Mouse (Mus musculus): ENCODE data around the gene Ntm. TPM values are rescaled to one million over a fixed set of nuclear protein-coding genes. Genes with fewer than 3 reads are reported as not detected.

Ntm gene
- polyA plus RNA-seq, 1 experiment from 2014 or later: 20.1 TPM

DNA sequence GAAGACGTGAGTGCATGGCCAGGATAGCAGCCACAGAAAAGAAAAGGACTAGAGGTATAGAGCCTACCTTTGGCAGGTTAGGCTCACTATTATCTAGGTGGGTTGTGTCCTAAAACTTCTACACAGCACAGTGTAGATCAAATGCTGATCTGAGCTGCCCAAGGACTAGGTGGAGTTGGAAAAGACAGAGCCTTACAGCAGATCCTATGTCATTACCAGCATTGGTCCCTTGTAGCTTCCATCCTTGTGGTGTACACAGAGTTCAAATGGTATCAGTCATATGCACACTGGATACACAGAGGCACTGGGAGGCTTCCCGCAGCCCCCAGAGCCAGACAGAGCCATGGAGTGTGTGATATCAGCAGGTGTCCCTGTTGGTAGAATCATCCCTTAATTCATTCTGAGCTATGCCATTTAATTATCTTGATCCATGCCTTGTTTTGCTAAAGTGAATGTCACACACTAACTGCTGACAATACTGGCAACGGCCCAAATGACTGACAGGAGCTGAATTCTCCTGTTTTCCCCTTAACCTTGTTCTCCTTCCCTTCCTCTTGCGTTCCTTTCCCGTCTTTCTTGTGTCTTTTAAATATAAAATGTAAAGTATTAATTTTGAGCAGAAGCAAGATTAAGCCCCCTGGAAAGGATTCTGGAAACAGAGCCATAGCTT, 271.6 kb downstream of the Ntm start:
- Histone ChIP-seq H3K27me3 (no peaks in the 10 kb centered on the region), H3K9ac (replicated peaks) (no peak overlapping the region), H3K27ac (no peak overlapping the region), H3K4me3 (replicated peaks) (no peak overlapping the region), H3K4me1 (replicated peaks) (no peaks in the 10 kb centered on the region; the same call in 1 of the 2 replicates), H3K4me2 (no peak overlapping the region), H3K9me3 (no peaks in the 10 kb centered on the region), H3K36me3 (no peaks in the 10 kb centered on the region)
- WGBS: 72% methylated on average over 5 of the region's 5 CpGs
- ATAC-seq (ENCODE audit: insufficient number of reproducible peaks, insufficient read depth, low FRiP score, low TSS enrichment, low read depth): no peak

- Histone ChIP-seq H3K9ac (replicated peaks) (no peak overlapping the region), H3K27me3 (no peaks in the 10 kb centered on the region), H3K9me3 (no peaks in the 10 kb centered on the region), H3K36me3 (no peaks in the 10 kb centered on the region), H3K4me2 (no peak overlapping the region), H3K4me3 (replicated peaks) (no peak overlapping the region), H3K4me1 (replicated peaks) (peaks cover 23% of the 10 kb centered on the region), H3K27ac (no peak overlapping the region)
- no peak for ATAC-seq (ENCODE audit: insufficient number of reproducible peaks, insufficient read depth, low FRiP score, low TSS enrichment, low read depth)
- WGBS: 74% methylated on average over 6 of the region's 6 CpGs
Observed at GRCm38 (mm10) chr9:29682224-29682623, 280.7 kb downstream of the Ntm start.

- Histone ChIP-seq H3K27me3 (no peaks in the 10 kb centered on the region), H3K4me3 (replicated peaks) (no peak overlapping the region), H3K4me2 (no peak overlapping the region), H3K9ac (replicated peaks) (no peak overlapping the region), H3K9me3 (no peaks in the 10 kb centered on the region), H3K4me1 (replicated peaks) (peaks cover 23% of the 10 kb centered on the region), H3K27ac (no peak overlapping the region), H3K36me3 (no peaks in the 10 kb centered on the region)
- 0 out of 2 replicates have a peak, but pooled peaks have one; percentile 63 for ATAC-seq (ENCODE audit: insufficient number of reproducible peaks, insufficient read depth, low FRiP score, low TSS enrichment, low read depth)
- WGBS: 6% methylated on average over 5 of the region's 5 CpGs
Observed at GRCm38 (mm10) chr9:29680677-29681076, 282.3 kb downstream of the Ntm start.

- no peak for ATAC-seq (ENCODE audit: insufficient number of reproducible peaks, insufficient read depth, low FRiP score, low TSS enrichment, low read depth)
- Histone ChIP-seq H3K4me1 (replicated peaks) (peaks cover 4% of the 10 kb centered on the region), H3K27me3 (no peaks in the 10 kb centered on the region), H3K4me2 (no peak overlapping the region), H3K27ac (no peak overlapping the region), H3K4me3 (replicated peaks) (no peak overlapping the region), H3K9ac (replicated peaks) (no peak overlapping the region), H3K9me3 (no peaks in the 10 kb centered on the region), H3K36me3 (no peaks in the 10 kb centered on the region)
- WGBS: 56% methylated on average over 8 of the region's 8 CpGs
Observed at GRCm38 (mm10) chr9:29673911-29674310, 289.0 kb downstream of the Ntm start.

DNA sequence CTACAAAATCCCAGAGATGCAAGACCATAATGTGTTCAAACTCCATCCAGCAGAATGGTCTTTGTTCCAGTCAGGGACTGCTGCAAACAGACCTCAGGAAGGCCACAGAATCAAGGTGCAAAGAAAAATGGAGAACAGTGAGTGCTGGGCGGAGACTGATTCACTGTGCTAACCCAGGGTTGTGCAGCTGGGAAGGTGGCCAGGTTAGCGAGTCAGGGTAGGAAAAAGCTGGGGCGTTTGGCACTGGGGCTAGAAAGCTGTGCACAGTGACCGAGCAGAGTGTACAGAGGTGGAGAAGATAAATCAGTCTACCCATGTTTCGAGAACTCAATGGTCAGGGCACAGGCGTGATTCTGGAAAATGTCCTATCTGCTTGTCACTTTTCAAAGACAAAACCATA, 291.1 kb downstream of the Ntm start:
- 87% methylated on average over 6 of the region's 6 CpGs for WGBS
- no peak overlapping the region for H3K4me2 ChIP-seq
- H3K4me1 ChIP-seq (replicated peaks): peaks cover 4% of the 10 kb centered on the region
- no peak overlapping the region for H3K4me3 ChIP-seq (replicated peaks)
- no peaks in the 10 kb centered on the region for H3K27me3 ChIP-seq
- H3K9me3 ChIP-seq: no peaks in the 10 kb centered on the region
- ATAC-seq (ENCODE audit: insufficient number of reproducible peaks, insufficient read depth, low FRiP score, low TSS enrichment, low read depth): no peak
- H3K27ac ChIP-seq: no peak overlapping the region
- no peak overlapping the region for H3K9ac ChIP-seq (replicated peaks)
- H3K36me3 ChIP-seq: no peaks in the 10 kb centered on the region

GRCm38 (mm10) chr9:29663286-29663685, 299.7 kb downstream of the Ntm start:
- 61% methylated on average over 7 of the region's 7 CpGs for WGBS
- peaks cover 15% of the 10 kb centered on the region for H3K27me3 ChIP-seq
- H3K9me3 ChIP-seq: no peaks in the 10 kb centered on the region
- H3K36me3 ChIP-seq: no peaks in the 10 kb centered on the region
- H3K4me3 ChIP-seq (replicated peaks): no peak overlapping the region
- H3K4me1 ChIP-seq (replicated peaks): no peaks in the 10 kb centered on the region
- H3K9ac ChIP-seq (replicated peaks): no peak overlapping the region
- H3K4me2 ChIP-seq: no peak overlapping the region
- ATAC-seq (ENCODE audit: insufficient number of reproducible peaks, insufficient read depth, low FRiP score, low TSS enrichment, low read depth): no peak
- H3K27ac ChIP-seq: no peak overlapping the region

DNA sequence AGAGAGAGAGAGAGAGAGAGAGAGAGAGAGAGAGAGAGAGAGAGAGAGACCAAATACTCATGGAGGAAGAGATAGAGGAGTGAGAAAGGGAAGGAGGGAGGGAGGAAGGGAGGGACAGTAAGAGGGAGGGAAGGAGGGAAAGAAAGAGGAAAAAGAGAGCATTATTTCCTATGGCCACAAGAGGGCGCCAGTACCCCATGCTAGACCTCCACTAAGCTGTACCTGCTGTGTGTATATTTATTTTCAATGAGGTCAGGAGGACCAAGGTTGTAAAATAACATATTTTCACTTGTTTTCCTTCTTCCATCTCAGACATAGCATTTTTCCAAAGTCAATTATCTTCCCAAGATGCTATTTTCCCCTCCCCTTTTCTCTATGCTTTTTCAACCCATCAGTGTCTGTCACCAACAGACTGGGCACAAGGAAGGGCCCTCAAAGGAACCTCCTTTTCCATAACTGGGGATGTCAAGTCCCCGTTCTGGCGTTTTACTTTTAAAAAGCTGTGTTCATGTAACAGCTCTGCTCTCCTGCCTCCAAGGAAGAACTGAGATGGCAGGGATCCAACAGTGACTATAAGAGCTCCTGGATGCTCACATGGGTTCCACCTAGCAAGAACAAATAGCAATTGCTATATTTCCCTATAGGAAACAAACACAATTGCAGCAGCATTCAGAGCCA, 301.3 kb downstream of the Ntm start:
- peaks cover 17% of the 10 kb centered on the region for H3K27me3 ChIP-seq

GRCm38 (mm10) chr9:29660059-29660613, 302.8 kb downstream of the Ntm start:
- ATAC-seq (ENCODE audit: insufficient number of reproducible peaks, insufficient read depth, low FRiP score, low TSS enrichment, low read depth): no peak
- Histone ChIP-seq H3K27ac (no peak overlapping the region), H3K9me3 (no peaks in the 10 kb centered on the region), H3K4me1 (replicated peaks) (no peaks in the 10 kb centered on the region), H3K36me3 (no peaks in the 10 kb centered on the region), H3K9ac (replicated peaks) (no peak overlapping the region), H3K4me2 (no peak overlapping the region), H3K27me3 (peaks cover 17% of the 10 kb centered on the region), H3K4me3 (replicated peaks) (no peak overlapping the region)
- 41% methylated on average over 3 of the region's 3 CpGs for WGBS

More for the DNA sequence above, 301.3 kb downstream of the Ntm start:
- no peak overlapping the region for H3K27ac ChIP-seq
- H3K4me3 ChIP-seq (replicated peaks): no peak overlapping the region
- no peaks in the 10 kb centered on the region for H3K4me1 ChIP-seq (replicated peaks)
- no peaks in the 10 kb centered on the region for H3K36me3 ChIP-seq
- H3K9ac ChIP-seq (replicated peaks): no peak overlapping the region
- no peaks in the 10 kb centered on the region for H3K9me3 ChIP-seq
- H3K4me2 ChIP-seq: no peak overlapping the region
- 20% methylated on average over 3 of the region's 3 CpGs for WGBS
- no peak for ATAC-seq (ENCODE audit: insufficient number of reproducible peaks, insufficient read depth, low FRiP score, low TSS enrichment, low read depth)

DNA sequence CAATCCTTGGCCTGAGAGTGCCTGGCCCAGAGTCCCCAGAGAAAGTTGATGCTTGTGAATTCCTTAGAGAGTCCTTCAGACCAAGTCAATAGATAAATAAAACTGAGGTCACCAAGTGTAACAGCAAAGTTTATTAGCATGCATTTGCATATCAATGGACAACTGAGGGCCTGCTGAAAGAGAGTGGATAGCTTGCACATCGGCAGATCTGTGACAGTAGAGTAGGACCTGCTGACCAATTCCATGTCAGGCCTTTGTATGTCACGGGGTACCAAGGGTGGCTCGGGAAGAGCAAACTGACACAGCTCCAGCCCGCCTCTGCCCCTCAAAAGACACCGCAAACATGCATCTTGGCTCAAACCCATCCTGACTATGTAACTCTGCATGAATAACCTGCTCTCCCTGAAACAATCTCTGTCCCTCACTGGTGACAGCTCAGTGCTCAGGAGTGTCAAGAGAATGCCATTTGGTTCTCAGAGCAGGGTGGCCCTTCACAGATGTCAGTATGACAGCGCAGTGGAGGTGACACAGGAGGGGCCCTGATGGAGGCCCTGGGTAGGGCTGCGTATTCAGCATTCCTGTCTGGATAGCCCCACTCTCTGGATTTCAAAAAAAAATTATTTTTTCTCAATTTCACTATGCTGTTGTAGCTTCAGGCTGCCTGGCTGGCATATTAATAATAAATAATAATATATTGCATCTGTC, 305.0 kb downstream of the Ntm start:
- no peak overlapping the region for H3K27ac ChIP-seq
- no peaks in the 10 kb centered on the region; the same call in 1 of the 2 replicates for H3K4me1 ChIP-seq (replicated peaks)
- no peak for ATAC-seq (ENCODE audit: insufficient number of reproducible peaks, insufficient read depth, low FRiP score, low TSS enrichment, low read depth)

DNA sequence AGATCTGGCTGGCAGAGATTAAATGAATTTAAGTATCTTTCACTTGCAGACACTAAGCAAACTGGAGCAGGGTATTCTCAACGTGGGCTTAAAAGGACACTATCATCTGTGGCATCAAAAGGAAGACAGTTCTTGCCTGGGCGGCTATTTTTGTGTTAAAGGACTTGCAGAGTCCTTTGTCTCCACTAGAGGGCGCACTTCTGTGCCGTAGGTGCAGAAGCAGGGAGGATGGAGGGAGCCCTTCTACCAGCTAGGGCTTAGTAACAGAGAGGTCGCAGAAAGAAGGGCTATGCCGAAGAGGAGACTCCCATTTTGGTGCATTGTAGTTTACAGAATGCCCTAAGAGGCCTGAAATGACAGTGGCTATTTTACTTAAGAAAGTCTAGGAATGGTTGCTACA, 308.1 kb downstream of the Ntm start:
- ATAC-seq (ENCODE audit: insufficient number of reproducible peaks, insufficient read depth, low FRiP score, low TSS enrichment, low read depth): no peak
- WGBS: 13% methylated on average over 6 of the region's 6 CpGs
- H3K27ac ChIP-seq: no peak overlapping the region
- H3K4me1 ChIP-seq (replicated peaks): peaks cover 13% of the 10 kb centered on the region
- no peak overlapping the region for H3K9ac ChIP-seq (replicated peaks)
- no peak overlapping the region for H3K4me3 ChIP-seq (replicated peaks)
- H3K4me2 ChIP-seq: no peak overlapping the region
- peaks cover 48% of the 10 kb centered on the region for H3K27me3 ChIP-seq
- H3K9me3 ChIP-seq: no peaks in the 10 kb centered on the region
- H3K36me3 ChIP-seq: no peaks in the 10 kb centered on the region

More for the DNA sequence above, 305.0 kb downstream of the Ntm start:
- 72% methylated on average over 7 of the region's 7 CpGs for WGBS
- Histone ChIP-seq H3K36me3 (no peaks in the 10 kb centered on the region), H3K4me2 (no peak overlapping the region), H3K9me3 (no peaks in the 10 kb centered on the region), H3K9ac (replicated peaks) (no peak overlapping the region), H3K4me3 (replicated peaks) (no peak overlapping the region), H3K27me3 (peaks cover 30% of the 10 kb centered on the region)

- ATAC-seq (ENCODE audit: insufficient number of reproducible peaks, insufficient read depth, low FRiP score, low TSS enrichment, low read depth): no peak
- Histone ChIP-seq H3K9ac (replicated peaks) (no peak overlapping the region), H3K27ac (no peak overlapping the region), H3K9me3 (no peaks in the 10 kb centered on the region), H3K4me3 (replicated peaks) (no peak overlapping the region), H3K36me3 (no peaks in the 10 kb centered on the region), H3K4me2 (no peak overlapping the region), H3K4me1 (replicated peaks) (peaks cover 13% of the 10 kb centered on the region), H3K27me3 (peaks cover 56% of the 10 kb centered on the region)
- WGBS: 48% methylated on average over 14 of the region's 14 CpGs
Observed at GRCm38 (mm10) chr9:29653678-29654235, 309.2 kb downstream of the Ntm start.

Data from limb, embryonic 12.5 days (tissue).